Mouse (Mus musculus) forebrain, embryonic 12.5 days (tissue): ENCODE measurements around the gene Ist1. TPM values are rescaled to one million over a fixed set of nuclear protein-coding genes. Genes with fewer than 3 reads are reported as not detected.

Experiments
- ATAC-seq: fragments of 200-750 bp; cut with Nextera tagmentation; 2 replicates; pipeline ENCODE4 v1.8.0; 2017; ENCODE audit warnings: moderate TSS enrichment; ENCODE audit not compliant: low FRiP score
- H3K27ac ChIP-seq: fragments of 300-500 bp; sonication (generic); 2 replicates; pipeline ENCODE4 v1.5.1; 2016; ENCODE audit warnings: mild to moderate bottlenecking
- H3K27me3 ChIP-seq: fragments of 300-500 bp; sonication (generic); 2 replicates; pipeline ENCODE4 v1.6.1; 2016; ENCODE audit warnings: mild to moderate bottlenecking
- H3K36me3 ChIP-seq: fragments of 300-500 bp; sonication (generic); replicated peaks from 2 replicates; pipeline ENCODE4 v1.6.1; 2016; ENCODE audit warnings: mild to moderate bottlenecking
- H3K4me1 ChIP-seq: fragments of 300-500 bp; sonication (generic); 2 replicates; pipeline ENCODE4 v1.6.1; 2016
- H3K4me2 ChIP-seq: fragments of 300-500 bp; sonication (generic); 2 replicates; pipeline ENCODE4 v1.6.1; 2016; ENCODE audit warnings: mild to moderate bottlenecking, moderate library complexity
- H3K4me3 ChIP-seq: fragments of 300-500 bp; sonication (generic); replicated peaks from 2 replicates; pipeline ENCODE4 v1.5.1; 2016; ENCODE audit warnings: mild to moderate bottlenecking
- H3K9ac ChIP-seq: fragments of 300-500 bp; sonication (generic); 2 replicates; pipeline ENCODE4 v1.6.1; 2016; ENCODE audit warnings: mild to moderate bottlenecking
- H3K9me3 ChIP-seq: fragments of 300-500 bp; sonication (generic); 2 replicates; pipeline ENCODE4 v1.6.1; 2016
- WGBS: fragments of 180-500 bp; shearing (Covaris S2); methylation state at CpG from one replicate; pipeline ENCODE4 v1.1.7; 2016; 5-methylcytosine and 5-hydroxymethylcytosine counted together
- polyA plus RNA-seq: library from polyadenylated mRNA; unstranded; fragments of >200 nt; fragmentation: Nextera tagmentation; extraction: Ambion mirVana; gene quantifications from 2 replicates; pipeline ENCODE4 v1.2.1, GENCODE M21; 2016

Ist1 gene
- polyA plus RNA-seq, 1 experiment from 2014 or later = 180 TPM

DNA sequence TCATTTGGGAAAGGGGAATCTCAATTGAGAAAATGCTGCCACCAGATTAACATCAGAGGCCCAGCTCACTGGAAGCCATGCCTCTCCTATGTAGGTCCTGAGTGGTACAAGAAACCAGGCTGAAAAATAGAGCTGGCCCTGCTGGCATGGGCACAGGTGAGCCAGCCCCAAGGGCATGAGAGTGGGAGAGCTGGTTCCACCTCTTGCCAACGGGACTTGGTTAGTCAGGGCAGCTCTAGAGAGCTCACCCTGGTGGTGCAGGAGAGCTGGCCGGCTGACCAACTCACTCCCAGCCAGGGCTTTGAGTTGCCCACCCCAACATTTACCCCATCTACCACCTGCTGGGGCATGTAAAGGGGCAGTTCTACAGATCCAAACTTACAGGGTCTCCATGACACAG is 19.5 kb downstream of the Ist1 start:
- no peak overlapping the region for H3K4me2 ChIP-seq
- no peaks in the 10 kb centered on the region for H3K27me3 ChIP-seq
- no peak overlapping the region for H3K4me3 ChIP-seq
- H3K36me3 ChIP-seq = peaks cover 98% of the 10 kb centered on the region
- H3K9me3 ChIP-seq = no peaks in the 10 kb centered on the region
- H3K9ac ChIP-seq = no peak overlapping the region
- no peak for ATAC-seq
- 90% methylated on average over 2 of the region's 2 CpGs for WGBS
- no peak overlapping the region for H3K27ac ChIP-seq
- H3K4me1 ChIP-seq = no peaks in the 10 kb centered on the region

DNA sequence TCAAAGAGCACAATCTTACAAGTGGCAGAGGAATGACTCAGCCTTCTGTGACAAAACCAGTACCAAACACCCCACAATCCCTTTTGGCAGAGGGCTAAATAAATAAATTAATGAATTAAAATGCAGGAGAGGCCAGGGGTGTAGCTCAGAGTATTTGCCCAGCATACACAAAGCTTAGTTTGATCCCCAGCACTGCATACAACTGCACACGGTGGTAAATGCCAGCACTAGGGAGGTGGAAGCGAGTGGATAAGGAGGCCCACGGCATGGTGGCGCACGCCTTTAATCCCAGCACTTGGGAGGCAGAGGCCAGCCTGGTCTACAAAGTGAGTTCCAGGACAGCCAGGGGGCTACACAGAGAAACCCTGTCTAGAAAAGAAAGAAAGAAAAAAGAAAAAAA is 20.4 kb downstream of the Ist1 start:
- H3K4me3 ChIP-seq = no peak overlapping the region
- WGBS = 92% methylated on average over 5 of the region's 5 CpGs
- no peak overlapping the region for H3K4me2 ChIP-seq
- no peaks in the 10 kb centered on the region for H3K27me3 ChIP-seq
- no peaks in the 10 kb centered on the region for H3K9me3 ChIP-seq
- no peaks in the 10 kb centered on the region for H3K4me1 ChIP-seq
- ATAC-seq = no peak
- no peak overlapping the region for H3K27ac ChIP-seq
- no peak overlapping the region for H3K9ac ChIP-seq
- H3K36me3 ChIP-seq = peaks cover 98% of the 10 kb centered on the region

DNA sequence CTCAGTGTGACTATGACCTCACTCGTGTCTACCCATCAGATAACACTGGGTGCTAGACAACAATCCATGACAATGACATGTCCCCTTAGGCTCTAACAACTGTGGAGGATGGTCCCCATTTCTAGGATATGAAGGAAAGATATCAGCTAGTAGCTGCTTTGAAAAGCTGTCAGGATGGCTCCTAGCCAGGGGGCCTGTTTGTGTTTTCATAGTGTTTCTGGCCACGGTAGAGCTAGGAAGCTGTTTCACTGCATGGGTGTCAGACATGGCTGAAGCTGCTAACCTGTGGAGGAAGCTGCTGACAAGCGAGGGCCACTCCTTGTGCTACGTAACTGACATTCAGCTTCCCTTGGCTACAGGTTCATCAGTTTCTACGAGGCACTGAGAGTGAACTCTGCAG is 26.4 kb downstream of the Ist1 start:
- Histone ChIP-seq H3K27ac (no peak overlapping the region), H3K4me2 (no peak overlapping the region), H3K9me3 (no peaks in the 10 kb centered on the region), H3K4me1 (no peaks in the 10 kb centered on the region), H3K4me3 (no peak overlapping the region), H3K27me3 (no peaks in the 10 kb centered on the region), H3K9ac (no peak overlapping the region), H3K36me3 (peaks cover 51% of the 10 kb centered on the region)
- ATAC-seq = no peak
- 87% methylated on average over 5 of the region's 5 CpGs for WGBS

DNA sequence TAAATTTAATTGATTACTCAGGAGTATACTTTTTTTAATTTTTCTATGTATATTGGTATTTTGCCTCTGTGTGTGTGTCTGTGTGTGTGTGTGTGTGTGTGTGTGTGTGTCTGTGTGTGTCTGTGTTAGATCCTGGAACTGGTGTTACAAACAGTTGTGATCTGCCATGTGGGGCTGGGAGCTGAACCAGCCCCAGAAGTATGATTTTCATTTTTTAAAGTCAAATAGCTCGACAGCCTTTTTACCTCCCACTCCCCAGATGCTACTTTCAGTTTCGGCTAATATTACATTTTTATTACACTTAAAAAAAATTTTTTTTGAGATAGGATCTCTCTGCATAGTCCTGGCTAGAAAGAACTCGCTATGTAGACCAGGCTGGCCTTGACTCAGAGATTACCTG is 30.7 kb downstream of the Ist1 start:
- Histone ChIP-seq H3K36me3 (peaks cover 9% of the 10 kb centered on the region), H3K4me3 (no peak overlapping the region), H3K27me3 (no peaks in the 10 kb centered on the region), H3K9me3 (no peaks in the 10 kb centered on the region), H3K27ac (no peak overlapping the region), H3K4me2 (no peak overlapping the region), H3K9ac (no peak overlapping the region), H3K4me1 (no peaks in the 10 kb centered on the region)
- ATAC-seq = no peak
- 90% methylated on average over 3 of the region's 3 CpGs for WGBS

DNA sequence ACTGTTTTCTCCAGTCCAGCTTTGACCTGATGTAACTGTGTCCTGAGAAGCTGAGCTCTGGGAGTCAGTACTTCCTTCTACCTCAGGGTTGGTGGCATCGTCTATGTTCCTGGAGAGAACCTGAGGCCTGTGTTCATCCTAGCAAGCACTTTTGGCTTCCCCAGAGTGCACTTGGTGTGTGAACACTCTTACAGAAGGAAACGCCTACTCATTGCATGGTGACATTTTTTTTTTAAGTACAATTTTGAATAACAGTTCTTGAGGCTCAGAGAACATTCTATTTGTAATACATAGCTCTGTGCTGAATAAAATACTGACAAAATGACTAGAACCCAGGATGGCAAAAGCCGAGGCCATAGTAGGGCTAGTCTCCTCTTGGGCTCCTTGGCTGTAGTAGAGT is 36.2 kb downstream of the Ist1 start:
- Histone ChIP-seq H3K36me3 (no peaks in the 10 kb centered on the region), H3K9me3 (no peaks in the 10 kb centered on the region), H3K4me2 (no peak overlapping the region), H3K9ac (no peak overlapping the region), H3K4me3 (no peak overlapping the region), H3K27ac (no peak overlapping the region), H3K4me1 (no peaks in the 10 kb centered on the region), H3K27me3 (no peaks in the 10 kb centered on the region)
- WGBS = 89% methylated on average over 3 of the region's 3 CpGs
- ATAC-seq = no peak

DNA sequence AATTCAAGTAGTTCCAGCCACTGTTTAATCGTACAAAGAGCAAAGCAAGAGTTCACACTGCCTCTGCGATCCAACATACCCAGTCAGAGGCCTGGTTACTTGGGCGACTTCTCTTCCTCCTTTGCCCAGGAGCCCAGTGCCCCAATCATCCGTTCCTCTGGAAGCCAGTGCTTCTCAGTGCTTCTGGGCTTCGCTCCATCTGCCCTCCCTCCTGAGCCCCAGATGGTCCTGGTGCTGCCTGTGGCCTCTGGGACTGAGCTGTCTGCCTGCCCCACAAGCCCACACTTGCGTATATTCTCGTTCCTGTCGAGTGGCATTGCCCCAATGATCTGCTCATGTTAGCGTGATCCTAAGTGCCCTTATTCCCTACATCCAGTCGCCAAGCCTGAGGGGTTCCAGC is 42.3 kb downstream of the Ist1 start:
- no peak for ATAC-seq
- Histone ChIP-seq H3K4me3 (no peak overlapping the region), H3K36me3 (no peaks in the 10 kb centered on the region), H3K9ac (no peak overlapping the region), H3K9me3 (no peaks in the 10 kb centered on the region), H3K27ac (no peak overlapping the region), H3K27me3 (no peaks in the 10 kb centered on the region), H3K4me1 (no peaks in the 10 kb centered on the region), H3K4me2 (no peak overlapping the region)
- 82% methylated on average over 10 of the region's 10 CpGs for WGBS

DNA sequence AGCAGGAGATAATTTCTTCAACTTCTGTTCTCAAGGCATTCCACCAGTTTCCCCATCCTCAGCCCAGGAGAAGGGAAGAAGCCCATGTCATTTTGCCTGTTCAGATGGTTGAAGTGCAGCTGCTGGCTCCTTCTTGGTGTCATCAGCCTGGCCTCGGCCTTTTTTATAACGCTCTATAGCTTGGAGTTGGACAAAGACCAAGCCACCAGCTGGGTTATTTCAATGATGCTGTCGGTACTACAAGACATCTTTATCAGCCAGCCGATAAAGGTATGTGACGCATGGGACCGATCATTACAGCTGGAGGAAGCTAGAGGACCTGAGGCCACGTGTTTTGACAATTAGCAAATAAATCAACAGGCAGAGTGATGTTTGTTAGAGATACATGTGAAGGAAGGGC is 44.6 kb downstream of the Ist1 start:
- no peak for ATAC-seq
- H3K4me2 ChIP-seq = no peak overlapping the region
- WGBS = 86% methylated on average over 7 of the region's 7 CpGs

DNA sequence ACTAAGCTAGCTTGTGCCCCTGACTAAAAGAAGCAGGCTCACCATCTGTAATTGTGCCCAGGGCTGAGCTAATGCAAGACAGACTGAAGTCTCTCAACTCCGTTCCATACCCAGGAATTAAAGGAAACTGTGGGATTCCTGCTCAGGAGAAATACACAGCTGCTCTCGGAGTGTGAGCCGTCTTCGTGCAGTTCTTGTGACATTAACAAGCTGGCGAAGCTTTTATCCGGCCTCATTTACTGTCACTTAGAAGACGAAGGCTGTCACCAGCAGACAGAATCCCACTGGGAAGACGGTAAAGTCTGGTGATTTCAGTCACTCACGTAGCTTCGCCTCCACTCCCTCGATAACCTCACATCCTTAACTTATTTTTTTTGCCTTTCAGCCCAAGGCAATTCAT is 45.7 kb downstream of the Ist1 start:
- H3K4me2 ChIP-seq = no peak overlapping the region
- no peaks in the 10 kb centered on the region for H3K9me3 ChIP-seq
- H3K36me3 ChIP-seq = no peaks in the 10 kb centered on the region
- H3K4me3 ChIP-seq = no peak overlapping the region
- no peak overlapping the region for H3K9ac ChIP-seq
- no peak for ATAC-seq
- WGBS = 79% methylated on average over 11 of the region's 11 CpGs
- no peaks in the 10 kb centered on the region for H3K27me3 ChIP-seq
- H3K27ac ChIP-seq = no peak overlapping the region
- H3K4me1 ChIP-seq = no peaks in the 10 kb centered on the region

More for the DNA sequence above, 44.6 kb downstream of the Ist1 start:
- Histone ChIP-seq H3K9me3 (no peaks in the 10 kb centered on the region), H3K4me3 (no peak overlapping the region), H3K36me3 (no peaks in the 10 kb centered on the region), H3K27ac (no peak overlapping the region), H3K9ac (no peak overlapping the region), H3K27me3 (no peaks in the 10 kb centered on the region), H3K4me1 (no peaks in the 10 kb centered on the region)

DNA sequence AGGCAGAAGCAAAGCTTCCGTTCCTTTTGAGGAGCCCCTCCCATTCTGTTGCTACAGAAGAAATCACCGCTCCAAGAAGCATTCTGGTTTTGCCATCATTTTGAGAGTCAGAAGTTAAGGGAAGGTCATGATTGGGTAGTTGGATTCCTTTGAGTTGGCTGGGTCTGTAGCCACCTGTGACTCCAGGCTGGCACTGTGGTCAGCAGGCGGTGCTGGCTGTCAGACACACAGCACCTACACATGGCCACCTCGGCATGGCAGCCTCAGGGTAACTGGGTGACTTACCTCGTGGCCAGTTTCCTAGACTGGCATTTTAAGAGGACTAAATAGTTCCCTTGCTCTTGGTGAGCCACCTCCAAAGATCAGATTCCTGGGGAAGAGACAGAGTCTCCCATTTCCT is 51.8 kb downstream of the Ist1 start:
- WGBS = 79% methylated on average over 5 of the region's 5 CpGs
- no peaks in the 10 kb centered on the region for H3K9me3 ChIP-seq
- H3K4me1 ChIP-seq = no peaks in the 10 kb centered on the region
- no peak overlapping the region for H3K4me2 ChIP-seq
- ATAC-seq = no peak
- no peaks in the 10 kb centered on the region for H3K27me3 ChIP-seq
- H3K4me3 ChIP-seq = no peak overlapping the region
- H3K27ac ChIP-seq = no peak overlapping the region
- no peaks in the 10 kb centered on the region for H3K36me3 ChIP-seq
- no peak overlapping the region for H3K9ac ChIP-seq

DNA sequence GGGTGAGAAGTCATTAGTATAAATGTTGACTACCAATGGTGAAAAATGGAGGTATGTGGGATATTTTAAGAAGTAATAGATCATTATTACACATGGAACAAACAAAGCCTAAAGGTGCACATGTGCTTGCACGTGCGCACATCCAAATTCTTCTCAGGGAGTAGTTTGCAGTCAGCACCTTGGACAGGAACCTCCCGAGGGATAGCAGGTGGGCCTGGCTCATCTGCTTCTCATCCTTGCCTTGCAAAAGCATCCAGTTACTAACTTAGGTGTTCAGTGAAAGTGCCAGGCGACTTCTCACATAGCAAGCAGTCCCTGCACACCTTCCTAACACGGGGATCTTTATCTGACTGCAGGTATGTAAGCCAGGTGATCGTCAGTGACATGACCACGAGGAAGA is 52.6 kb downstream of the Ist1 start:
- Histone ChIP-seq H3K4me3 (no peak overlapping the region), H3K4me1 (no peaks in the 10 kb centered on the region), H3K27me3 (no peaks in the 10 kb centered on the region), H3K9ac (no peak overlapping the region), H3K27ac (no peak overlapping the region), H3K36me3 (no peaks in the 10 kb centered on the region), H3K4me2 (no peak overlapping the region), H3K9me3 (no peaks in the 10 kb centered on the region)
- ATAC-seq = no peak
- WGBS = 63% methylated on average over 7 of the region's 7 CpGs

DNA sequence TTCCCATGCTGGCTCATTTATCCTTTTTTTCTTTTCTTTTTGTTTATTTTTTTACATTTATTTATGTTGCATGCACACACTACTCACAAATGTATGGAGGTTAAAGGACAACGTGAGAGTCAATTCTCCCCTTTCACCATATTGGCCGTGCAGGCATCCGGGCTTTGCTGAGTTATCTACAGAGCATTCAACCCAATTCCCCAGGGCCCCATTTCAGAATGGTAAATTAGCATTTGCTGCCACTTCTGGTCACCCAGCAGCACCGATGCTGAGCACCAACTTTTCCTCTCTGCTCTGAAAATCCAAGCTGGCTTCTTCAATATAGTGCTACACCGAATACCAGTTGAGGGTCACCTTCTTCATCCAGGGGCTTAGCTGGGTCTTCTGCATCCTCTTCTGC is 54.2 kb downstream of the Ist1 start:
- no peak overlapping the region for H3K9ac ChIP-seq

DNA sequence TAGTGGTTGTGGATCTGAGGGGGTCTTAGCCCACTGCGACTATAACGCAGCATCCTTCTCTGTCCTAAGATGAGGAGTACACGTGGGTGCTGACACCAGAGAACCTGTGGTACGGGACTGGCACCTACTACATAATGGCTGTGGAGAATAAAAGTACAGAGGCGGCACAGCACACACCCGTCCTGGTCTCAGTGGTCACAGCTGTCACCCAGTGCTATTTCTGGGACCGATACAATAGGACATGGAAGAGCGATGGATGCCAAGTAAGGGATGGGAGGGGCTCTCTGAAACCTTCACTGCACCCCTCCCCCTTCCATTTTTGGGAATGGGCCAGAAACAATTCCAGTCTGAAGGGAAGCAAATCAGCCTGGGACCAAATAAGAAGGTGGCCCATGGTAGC is 57.9 kb downstream of the Ist1 start:
- H3K36me3 ChIP-seq = no peaks in the 10 kb centered on the region
- ATAC-seq = no peak
- H3K4me3 ChIP-seq = no peak overlapping the region
- H3K4me2 ChIP-seq = no peak overlapping the region
- no peaks in the 10 kb centered on the region for H3K4me1 ChIP-seq
- 92% methylated on average over 8 of the region's 8 CpGs for WGBS
- no peak overlapping the region for H3K9ac ChIP-seq
- no peaks in the 10 kb centered on the region for H3K27me3 ChIP-seq
- no peaks in the 10 kb centered on the region for H3K9me3 ChIP-seq
- H3K27ac ChIP-seq = no peak overlapping the region

More for the DNA sequence above, 54.2 kb downstream of the Ist1 start:
- no peak overlapping the region for H3K4me2 ChIP-seq
- H3K4me1 ChIP-seq = no peaks in the 10 kb centered on the region
- H3K27me3 ChIP-seq = no peaks in the 10 kb centered on the region
- no peaks in the 10 kb centered on the region for H3K9me3 ChIP-seq
- H3K27ac ChIP-seq = no peak overlapping the region
- ATAC-seq = no peak
- H3K4me3 ChIP-seq = no peak overlapping the region
- 83% methylated on average over 5 of the region's 5 CpGs for WGBS
- H3K36me3 ChIP-seq = no peaks in the 10 kb centered on the region

DNA sequence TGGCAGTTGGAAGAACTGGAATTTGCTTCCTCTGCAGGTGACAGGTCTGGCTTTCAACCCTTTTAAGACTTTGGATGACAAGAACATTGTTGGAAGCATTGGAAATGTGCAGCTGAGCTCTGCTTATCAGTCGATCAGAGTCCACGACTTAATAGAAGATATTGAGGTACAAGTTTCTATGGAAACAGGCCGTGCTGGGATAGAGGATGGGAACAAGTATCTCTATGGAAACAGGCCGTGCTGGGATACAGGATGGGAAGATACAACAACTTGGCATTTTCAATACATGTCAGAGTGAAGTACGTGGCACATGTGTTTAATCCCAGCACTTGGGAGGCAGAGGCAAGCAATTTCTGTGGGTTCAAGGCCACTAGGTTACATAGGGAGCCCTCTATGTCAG is 60.6 kb downstream of the Ist1 start:
- no peaks in the 10 kb centered on the region for H3K27me3 ChIP-seq
- no peaks in the 10 kb centered on the region for H3K36me3 ChIP-seq
- H3K9ac ChIP-seq = no peak overlapping the region
- no peak overlapping the region for H3K4me3 ChIP-seq
- H3K4me1 ChIP-seq = no peaks in the 10 kb centered on the region
- H3K4me2 ChIP-seq = no peak overlapping the region
- no peaks in the 10 kb centered on the region for H3K9me3 ChIP-seq
- no peak for ATAC-seq
- H3K27ac ChIP-seq = no peak overlapping the region
- 82% methylated on average over 5 of the region's 5 CpGs for WGBS

DNA sequence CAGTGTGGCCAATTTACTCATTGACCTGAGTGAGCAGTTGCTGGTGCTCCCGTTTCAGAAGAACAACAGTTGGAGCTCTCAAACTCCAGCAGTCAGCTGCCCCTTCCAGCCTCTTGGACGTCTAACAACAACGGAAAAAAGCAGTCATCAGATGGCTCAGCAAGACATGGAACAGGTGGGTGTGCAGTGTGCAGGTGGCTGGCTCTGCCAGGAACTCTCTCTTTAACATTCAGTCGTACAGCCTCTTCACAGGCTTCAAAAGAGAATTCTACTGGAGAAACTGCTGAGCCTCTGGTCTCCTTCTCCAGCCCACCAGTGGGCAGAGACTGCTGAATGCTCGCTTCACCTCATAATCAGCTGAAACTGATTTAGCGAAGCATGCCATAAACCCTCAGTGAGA is 64.4 kb downstream of the Ist1 start:
- Histone ChIP-seq H3K36me3 (no peaks in the 10 kb centered on the region), H3K4me1 (no peaks in the 10 kb centered on the region), H3K9ac (no peak overlapping the region), H3K27me3 (no peaks in the 10 kb centered on the region), H3K27ac (no peak overlapping the region), H3K9me3 (0 out of 2 replicates have a peak, but pooled peaks cover 3% of the 10 kb centered on the region), H3K4me2 (no peak overlapping the region), H3K4me3 (no peak overlapping the region)
- ATAC-seq = no peak
- 72% methylated on average over 6 of the region's 6 CpGs for WGBS
